Mouse (Mus musculus): ENCODE results near the gene Havcr2.
A peak's percentile ranks its signal among the peaks of the same experiment; 100 is the strongest.

GRCm38 (mm10) chr11:46522719-46523118, 68.0 kb downstream of the Havcr2 start:
- no peak for TF ChIP-seq POLR2A (IDR thresholded peaks at IDR 0.05; ENCODE audit: insufficient read depth, low read depth, low read length)
- TF ChIP-seq CTCF (IDR thresholded peaks at IDR 0.05) = 0 out of 2 replicates have a peak, but pooled peaks have one; percentile 8
- no peak for TF ChIP-seq EP300 (IDR thresholded peaks at IDR 0.05; ENCODE audit: insufficient read depth, low read depth, low read length)
